Mouse (Mus musculus) lung, postnatal 0 days (tissue): ENCODE measurements around the gene Fam53a.

ENCODE experiments used
- CTCF ChIP-seq: IDR thresholded peaks from 2 replicates; pipeline ENCODE4 v1.5.1; 2016; ENCODE audit warnings: antibody characterized with exemption, mild to moderate bottlenecking
- EP300 ChIP-seq: IDR thresholded peaks from 2 replicates; pipeline ENCODE4 v1.6.1; 2016; ENCODE audit warnings: antibody characterized with exemption, mild to moderate bottlenecking, control low read depth

- TF ChIP-seq EP300 (no peak), CTCF (no peak)
Observed at GRCm38 (mm10) chr5:33606631-33607030, 22.8 kb downstream of the Fam53a start.
